Mouse (Mus musculus): ENCODE measurements around the gene Smarca1. TPM values are rescaled to one million over a fixed set of nuclear protein-coding genes. Genes with fewer than 3 reads are reported as not detected.

Smarca1 gene
- polyA plus RNA-seq, 1 experiment from 2014 or later: 21.8 TPM

- no peak overlapping the region for H3K4me3 ChIP-seq
- H3K36me3 ChIP-seq: no peaks in the 10 kb centered on the region
- no peak overlapping the region for H3K27ac ChIP-seq
- no peaks in the 10 kb centered on the region; the same call in 1 of the 2 replicates for H3K27me3 ChIP-seq (ENCODE audit: insufficient read depth, poor library complexity, severe bottlenecking)
- 82% methylated on average over 2 of the region's 2 CpGs for WGBS
- H3K9me3 ChIP-seq: no peaks in the 10 kb centered on the region
- no peaks in the 10 kb centered on the region for H3K4me1 ChIP-seq
- no peak for DNase-seq (ENCODE audit: low spot score)
Observed at GRCm38 (mm10) chrX:47887401-47887800, 5.4 kb downstream of the Smarca1 start.

DNA sequence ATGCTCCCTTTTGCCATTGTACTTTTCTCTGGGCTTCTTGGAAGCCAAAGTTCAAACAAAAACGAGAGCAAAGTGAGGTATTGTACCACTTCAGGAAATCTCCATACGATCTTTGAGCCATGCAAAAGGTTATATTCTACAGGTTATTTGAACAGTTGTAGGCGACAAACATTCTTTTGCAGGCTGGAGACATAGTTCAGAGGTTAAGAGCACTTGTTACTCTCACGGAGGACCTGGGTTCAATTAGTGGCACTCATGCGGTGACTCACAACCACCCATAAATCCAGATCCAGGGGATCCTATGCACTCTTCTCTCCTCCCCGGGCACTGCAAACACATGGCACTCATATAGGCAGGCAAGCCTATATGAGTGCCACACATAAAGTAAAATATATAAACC lies 10.0 kb downstream of the Smarca1 start:
- no peak overlapping the region for H3K27ac ChIP-seq
- no peaks in the 10 kb centered on the region for H3K36me3 ChIP-seq
- H3K9me3 ChIP-seq: no peaks in the 10 kb centered on the region
- H3K4me3 ChIP-seq: no peak overlapping the region
- no peak for DNase-seq (ENCODE audit: low spot score)
- WGBS: 83% methylated on average over 6 of the region's 6 CpGs
- H3K27me3 ChIP-seq (ENCODE audit: insufficient read depth, poor library complexity, severe bottlenecking): no peaks in the 10 kb centered on the region
- no peaks in the 10 kb centered on the region for H3K4me1 ChIP-seq

DNA sequence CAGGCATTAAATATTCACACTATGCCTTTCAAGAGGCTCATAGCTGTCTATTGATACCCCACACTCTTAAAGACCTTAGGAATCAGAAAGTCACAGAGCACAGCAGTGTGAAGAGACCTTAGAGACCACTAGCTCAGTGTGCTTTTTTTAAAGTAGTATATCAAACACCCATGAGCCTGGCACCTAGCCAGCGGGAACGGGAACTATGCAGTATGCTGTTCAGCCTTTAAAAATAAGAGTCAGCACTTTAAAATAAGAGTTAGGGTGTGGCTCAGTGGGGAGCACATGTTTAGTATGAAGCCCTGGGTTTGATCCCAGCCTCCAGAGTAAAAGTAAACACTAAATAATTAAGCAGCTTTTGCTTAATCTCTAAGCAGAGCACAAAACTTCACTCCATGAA lies 12.7 kb downstream of the Smarca1 start:
- H3K36me3 ChIP-seq: no peaks in the 10 kb centered on the region
- no peak for DNase-seq (ENCODE audit: low spot score)
- no peak overlapping the region for H3K27ac ChIP-seq
- no peaks in the 10 kb centered on the region for H3K9me3 ChIP-seq
- WGBS: 39% methylated on average over 2 of the region's 2 CpGs
- no peaks in the 10 kb centered on the region for H3K27me3 ChIP-seq (ENCODE audit: insufficient read depth, poor library complexity, severe bottlenecking)
- H3K4me3 ChIP-seq: no peak overlapping the region
- no peaks in the 10 kb centered on the region for H3K4me1 ChIP-seq

- Histone ChIP-seq H3K27ac (no peak overlapping the region), H3K4me1 (no peaks in the 10 kb centered on the region), H3K27me3 (ENCODE audit: insufficient read depth, poor library complexity, severe bottlenecking) (no peaks in the 10 kb centered on the region), H3K4me3 (no peak overlapping the region), H3K36me3 (peaks cover 4% of the 10 kb centered on the region; the same call in 1 of the 2 replicates), H3K9me3 (no peaks in the 10 kb centered on the region)
- no peak for DNase-seq (ENCODE audit: low spot score)
- 84% methylated on average over 1 of the region's 1 CpGs for WGBS
Observed at GRCm38 (mm10) chrX:47858544-47858943, 34.2 kb downstream of the Smarca1 start.

DNA sequence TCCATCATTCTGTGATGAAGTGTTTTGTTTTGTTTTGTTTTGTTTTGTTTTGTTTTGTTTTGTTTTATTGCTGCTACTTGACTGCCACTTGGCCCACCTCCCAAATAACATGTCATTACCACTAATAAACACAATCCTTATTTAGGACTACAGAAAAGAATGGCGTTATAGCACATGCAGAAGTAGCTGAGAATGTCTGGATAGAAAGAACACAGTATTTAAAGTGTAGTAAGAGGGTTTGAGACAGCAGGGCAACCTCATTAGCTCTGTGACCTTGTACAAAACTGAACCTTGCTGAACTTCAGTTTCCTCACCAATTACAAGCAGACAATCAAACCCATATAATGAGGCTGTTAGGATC lies 57.0 kb downstream of the Smarca1 start:
- H3K36me3 ChIP-seq: no peaks in the 10 kb centered on the region
- 73% methylated on average over 1 of the region's 1 CpGs for WGBS
- DNase-seq (ENCODE audit: low spot score): no peak
- H3K4me1 ChIP-seq: no peaks in the 10 kb centered on the region
- no peaks in the 10 kb centered on the region for H3K9me3 ChIP-seq
- no peak overlapping the region for H3K4me3 ChIP-seq
- no peak overlapping the region for H3K27ac ChIP-seq
- H3K27me3 ChIP-seq (ENCODE audit: insufficient read depth, poor library complexity, severe bottlenecking): no peaks in the 10 kb centered on the region

- Histone ChIP-seq H3K27ac (no peak overlapping the region), H3K9me3 (no peaks in the 10 kb centered on the region), H3K36me3 (no peaks in the 10 kb centered on the region), H3K27me3 (ENCODE audit: insufficient read depth, poor library complexity, severe bottlenecking) (no peaks in the 10 kb centered on the region), H3K4me1 (no peaks in the 10 kb centered on the region), H3K4me3 (no peak overlapping the region)
- no peak for DNase-seq (ENCODE audit: low spot score)
- WGBS: 52% methylated on average over 6 of the region's 6 CpGs
Observed at GRCm38 (mm10) chrX:47835098-47835834, 57.5 kb downstream of the Smarca1 start.

DNA sequence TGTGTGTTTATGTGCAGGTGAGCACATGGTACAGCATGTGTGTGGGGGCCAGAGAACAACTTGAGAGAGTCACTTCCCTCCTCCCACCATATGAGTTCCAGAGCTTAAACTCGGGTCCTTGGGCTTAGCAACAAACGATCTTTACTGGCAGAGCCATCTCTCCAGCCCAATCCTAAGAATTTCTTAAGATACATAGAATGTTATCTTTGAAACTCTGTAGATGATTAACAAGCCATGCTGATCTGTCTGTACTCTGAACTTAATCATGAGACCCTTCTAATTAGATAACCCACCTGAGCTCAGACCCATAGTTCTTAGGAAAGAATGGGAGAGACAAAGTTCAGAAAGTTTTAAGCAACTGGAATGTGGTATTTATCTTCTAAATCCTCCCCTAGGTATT lies 59.3 kb downstream of the Smarca1 start:
- DNase-seq (ENCODE audit: low spot score): no peak
- Histone ChIP-seq H3K4me3 (no peak overlapping the region), H3K27me3 (ENCODE audit: insufficient read depth, poor library complexity, severe bottlenecking) (no peaks in the 10 kb centered on the region), H3K9me3 (no peaks in the 10 kb centered on the region), H3K36me3 (no peaks in the 10 kb centered on the region), H3K4me1 (no peaks in the 10 kb centered on the region), H3K27ac (no peak overlapping the region)
- 75% methylated on average over 2 of the region's 2 CpGs for WGBS

- Histone ChIP-seq H3K4me3 (no peak overlapping the region), H3K27me3 (ENCODE audit: insufficient read depth, poor library complexity, severe bottlenecking) (no peaks in the 10 kb centered on the region), H3K36me3 (no peaks in the 10 kb centered on the region), H3K9me3 (no peaks in the 10 kb centered on the region), H3K27ac (no peak overlapping the region), H3K4me1 (no peaks in the 10 kb centered on the region)
- DNase-seq (ENCODE audit: low spot score): no peak
- 57% methylated on average over 2 of the region's 2 CpGs for WGBS
Observed at GRCm38 (mm10) chrX:47820566-47820965, 72.2 kb downstream of the Smarca1 start.

DNA sequence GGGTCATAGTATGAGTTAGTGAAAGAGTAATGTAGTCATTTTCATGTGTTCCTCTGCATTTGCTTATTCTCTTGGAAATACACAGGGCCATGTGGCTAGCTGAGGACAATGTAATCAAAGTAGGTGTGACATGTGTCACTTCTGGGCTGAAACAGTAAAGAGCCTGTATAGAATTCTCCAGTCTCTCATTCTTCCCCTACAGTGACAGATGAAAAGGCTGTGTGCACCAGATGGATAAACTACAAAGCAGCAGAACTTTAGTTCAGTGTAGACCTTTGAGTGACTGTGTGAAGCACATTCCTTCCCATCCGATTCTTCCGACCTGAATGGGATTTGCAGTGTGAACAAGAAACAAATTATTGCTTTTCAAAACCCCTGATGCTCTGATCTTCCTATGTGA lies 84.1 kb downstream of the Smarca1 start:
- Histone ChIP-seq H3K27me3 (ENCODE audit: insufficient read depth, poor library complexity, severe bottlenecking) (no peaks in the 10 kb centered on the region), H3K9me3 (no peaks in the 10 kb centered on the region), H3K4me3 (no peak overlapping the region), H3K36me3 (no peaks in the 10 kb centered on the region), H3K27ac (no peak overlapping the region), H3K4me1 (no peaks in the 10 kb centered on the region)
- no peak for DNase-seq (ENCODE audit: low spot score)
- WGBS: 80% methylated on average over 2 of the region's 2 CpGs

GRCm38 (mm10) chrX:47764440-47764839 lies 128.3 kb downstream of the Smarca1 start:
- Histone ChIP-seq H3K27me3 (ENCODE audit: insufficient read depth, poor library complexity, severe bottlenecking) (no peaks in the 10 kb centered on the region), H3K27ac (no peak overlapping the region), H3K4me3 (no peak overlapping the region), H3K4me1 (no peaks in the 10 kb centered on the region), H3K36me3 (no peaks in the 10 kb centered on the region), H3K9me3 (no peaks in the 10 kb centered on the region)
- no peak for DNase-seq (ENCODE audit: low spot score)
- 67% methylated on average over 1 of the region's 1 CpGs for WGBS

GRCm38 (mm10) chrX:47760212-47760611 lies 132.6 kb downstream of the Smarca1 start:
- no peak for DNase-seq (ENCODE audit: low spot score)
- Histone ChIP-seq H3K4me3 (no peak overlapping the region), H3K4me1 (no peaks in the 10 kb centered on the region), H3K27ac (no peak overlapping the region), H3K36me3 (no peaks in the 10 kb centered on the region), H3K27me3 (ENCODE audit: insufficient read depth, poor library complexity, severe bottlenecking) (no peaks in the 10 kb centered on the region), H3K9me3 (no peaks in the 10 kb centered on the region)
- WGBS: 38% methylated on average over 1 of the region's 1 CpGs

Other genes starting within 250 kb of the Smarca1 start
- 12.5 and 13.2 TPM in 2 replicates for gene Ocrl, start 19.4 kb upstream of the Smarca1 start, polyA plus RNA-seq (2016; fragmentation: Nextera tagmentation; extraction: Ambion mirVana)
- 0.71 and 1.4 TPM in 2 replicates for gene Apln, start 141.9 kb upstream of the Smarca1 start, polyA plus RNA-seq (2016; fragmentation: Nextera tagmentation; extraction: Ambion mirVana)
- 0.34 and 1.1 TPM in 2 replicates for gene Xpnpep2, start 215.8 kb upstream of the Smarca1 start, polyA plus RNA-seq (2016; fragmentation: Nextera tagmentation; extraction: Ambion mirVana)

Measured in heart, embryonic 10.5 days (tissue).